Mouse (Mus musculus) forebrain, embryonic 10.5 days (tissue): Measurements from ENCODE around the gene Pth2. TPM values are rescaled to one million over a fixed set of nuclear protein-coding genes. Genes with fewer than 3 reads are reported as not detected.

Experiments used
- DNase-seq: peaks from one replicate; pipeline ENCODE4 v3.0.0-alpha.2; 2017; ENCODE audit warnings: low spot score; ENCODE audit errors: extremely low spot score
- H3K27ac ChIP-seq: fragments of 300-500 bp; sonication (generic); 2 replicates; pipeline ENCODE4 v1.5.1; 2016; ENCODE audit warnings: mild to moderate bottlenecking
- H3K27me3 ChIP-seq: fragments of 300-500 bp; sonication (generic); 2 replicates; pipeline ENCODE4 v1.6.1; 2016; ENCODE audit warnings: mild to moderate bottlenecking; ENCODE audit not compliant: poor library complexity, severe bottlenecking
- H3K36me3 ChIP-seq: fragments of 300-500 bp; sonication (generic); replicated peaks from 2 replicates; pipeline ENCODE4 v1.6.1; 2016; ENCODE audit warnings: mild to moderate bottlenecking, moderate library complexity
- H3K4me1 ChIP-seq: fragments of 300-500 bp; sonication (generic); 2 replicates; pipeline ENCODE4 v1.6.1; 2016
- H3K4me3 ChIP-seq: fragments of 300-500 bp; sonication (generic); 2 replicates; pipeline ENCODE4 v1.5.1; 2016; ENCODE audit warnings: mild to moderate bottlenecking, moderate library complexity
- H3K9me3 ChIP-seq: fragments of 300-500 bp; sonication (generic); 2 replicates; pipeline ENCODE4 v1.6.1; 2016; ENCODE audit warnings: mild to moderate bottlenecking, moderate library complexity
- WGBS: fragments of 180-500 bp; shearing (Covaris S2); methylation state at CpG from one replicate; pipeline ENCODE4 v1.1.7; 2016; 5-methylcytosine and 5-hydroxymethylcytosine counted together
- polyA plus RNA-seq: library from polyadenylated mRNA; unstranded; fragments of >200 nt; fragmentation: Nextera tagmentation; extraction: Ambion mirVana; gene quantifications from 2 replicates; pipeline ENCODE4 v1.2.1, GENCODE M21; 2016

The Pth2 gene
- polyA plus RNA-seq, 1 experiment from 2014 or later: 0.33 TPM

DNA sequence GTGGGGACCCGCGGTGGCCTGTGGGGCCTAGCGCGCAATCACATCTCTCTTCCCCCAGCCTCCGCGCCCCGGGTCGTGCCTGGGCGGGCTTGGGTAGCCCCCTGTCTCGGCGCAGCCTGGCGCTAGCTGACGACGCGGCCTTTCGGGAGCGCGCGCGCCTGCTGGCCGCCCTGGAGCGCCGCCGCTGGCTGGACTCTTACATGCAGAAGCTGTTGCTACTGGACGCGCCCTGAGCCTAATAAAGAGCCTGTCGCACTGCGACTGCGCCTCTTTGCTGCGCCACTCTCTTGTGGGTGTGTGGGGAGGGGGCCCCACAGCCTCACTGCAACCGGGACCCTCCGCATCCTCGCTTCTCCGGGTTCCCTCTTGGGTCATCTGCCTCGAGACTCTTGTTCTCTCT, 745 bp downstream of the Pth2 start:
- Histone ChIP-seq H3K27ac (no peak overlapping the region), H3K4me1 (peaks cover 46% of the 10 kb centered on the region), H3K36me3 (no peaks in the 10 kb centered on the region), H3K27me3 (peaks cover 100% of the 10 kb centered on the region), H3K9me3 (no peaks in the 10 kb centered on the region), H3K4me3 (peak overlapping the region; percentile 45)
- DNase-seq: no peak
- 3% methylated on average over 35 of the region's 35 CpGs for WGBS

DNA sequence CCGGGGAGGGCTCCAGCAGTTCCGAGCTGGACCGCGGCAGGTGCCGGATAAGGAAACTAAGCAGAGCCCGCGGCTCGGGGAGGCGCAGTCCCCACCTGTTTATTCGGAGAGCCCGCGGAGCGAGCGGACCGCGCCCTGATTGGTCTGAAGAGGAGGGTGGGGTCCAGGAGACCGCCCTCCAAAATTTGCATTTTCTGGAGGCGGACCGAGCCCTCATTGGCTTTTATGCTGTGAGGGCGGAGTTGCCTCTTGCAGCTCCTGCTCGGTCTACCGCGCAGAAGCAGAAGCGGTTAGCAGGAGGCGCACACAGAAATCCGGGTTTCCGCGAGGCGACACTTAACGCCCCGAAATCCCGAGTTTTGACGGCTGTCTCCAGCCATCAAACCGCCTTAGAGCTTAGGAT, 1.4 kb downstream of the Pth2 start:
- no peak overlapping the region for H3K27ac ChIP-seq
- DNase-seq: peak; percentile 84
- WGBS: 0% methylated on average over 34 of the region's 34 CpGs
- H3K27me3 ChIP-seq: peaks cover 100% of the 10 kb centered on the region
- no peaks in the 10 kb centered on the region for H3K36me3 ChIP-seq
- H3K4me3 ChIP-seq: peak overlapping the region; percentile 45
- H3K4me1 ChIP-seq: peaks cover 42% of the 10 kb centered on the region
- H3K9me3 ChIP-seq: no peaks in the 10 kb centered on the region

DNA sequence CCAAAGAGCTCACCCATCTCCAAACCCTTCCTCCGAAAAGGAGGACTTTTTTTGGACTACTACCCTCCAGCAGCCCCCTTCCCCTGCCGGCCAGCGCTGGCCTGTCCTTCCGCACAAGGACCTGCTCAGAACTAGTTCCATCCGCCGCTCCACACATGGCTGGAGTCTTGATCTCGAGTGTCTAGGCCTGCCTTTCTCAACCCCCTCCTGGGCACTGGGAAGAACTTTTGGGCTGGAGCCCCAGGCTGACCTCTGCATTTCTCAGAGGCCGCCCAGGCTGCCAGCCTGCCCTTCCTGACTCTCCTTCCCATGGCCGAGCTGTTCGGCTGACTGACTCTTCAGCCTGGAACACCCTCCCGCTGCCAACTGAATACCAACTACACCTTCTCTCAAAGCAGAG, 1.8 kb downstream of the Pth2 start:
- Histone ChIP-seq H3K27ac (no peak overlapping the region), H3K27me3 (peaks cover 100% of the 10 kb centered on the region), H3K4me1 (peaks cover 42% of the 10 kb centered on the region), H3K4me3 (peak overlapping the region; percentile 45), H3K9me3 (no peaks in the 10 kb centered on the region), H3K36me3 (no peaks in the 10 kb centered on the region)
- 17% methylated on average over 11 of the region's 11 CpGs for WGBS
- no peak for DNase-seq

DNA sequence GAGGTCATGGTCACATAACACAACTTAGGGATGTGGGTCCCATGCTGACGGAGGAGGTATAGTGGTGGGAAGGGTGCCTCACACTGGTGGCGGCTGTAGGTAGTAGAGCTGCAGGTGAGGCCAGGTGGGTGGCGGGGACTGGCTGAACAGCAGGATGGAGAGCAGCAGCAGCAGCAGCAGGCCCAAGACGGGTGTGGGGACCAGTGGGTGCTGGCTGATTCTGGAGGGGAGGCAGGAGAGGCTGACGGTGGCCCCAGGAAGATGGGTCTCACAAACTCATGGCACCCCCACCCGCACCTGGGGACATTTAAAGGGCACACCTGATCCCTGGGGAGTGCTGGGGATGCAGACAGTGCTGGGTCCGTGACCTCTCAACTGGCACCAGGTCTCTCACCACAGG, 2.9 kb downstream of the Pth2 start:
- H3K4me1 ChIP-seq: peaks cover 42% of the 10 kb centered on the region
- H3K36me3 ChIP-seq: no peaks in the 10 kb centered on the region
- H3K9me3 ChIP-seq: no peaks in the 10 kb centered on the region
- 67% methylated on average over 7 of the region's 7 CpGs for WGBS
- H3K4me3 ChIP-seq: no peak overlapping the region
- DNase-seq: no peak
- peaks cover 100% of the 10 kb centered on the region for H3K27me3 ChIP-seq
- H3K27ac ChIP-seq: no peak overlapping the region

DNA sequence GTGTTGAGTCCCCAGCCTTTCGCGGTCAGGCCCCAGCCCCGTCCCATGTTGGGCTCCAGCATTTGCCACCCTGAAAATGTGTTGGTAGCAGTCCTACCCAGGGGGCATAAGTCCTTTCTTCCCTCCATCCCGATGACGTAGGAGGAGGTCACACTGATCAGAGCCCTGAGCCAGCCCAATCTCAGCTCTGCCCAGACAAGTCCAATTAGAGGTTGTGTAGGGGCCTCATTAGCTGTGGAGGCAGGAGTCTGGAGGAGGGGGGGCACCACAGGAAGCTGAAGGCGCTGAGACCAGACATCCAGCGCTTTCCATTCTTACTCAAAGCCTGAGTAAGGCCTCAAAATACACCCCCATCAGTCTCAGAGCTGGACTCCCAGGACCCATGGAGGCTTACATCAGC, 5.1 kb downstream of the Pth2 start:
- WGBS: 67% methylated on average over 7 of the region's 7 CpGs

DNA sequence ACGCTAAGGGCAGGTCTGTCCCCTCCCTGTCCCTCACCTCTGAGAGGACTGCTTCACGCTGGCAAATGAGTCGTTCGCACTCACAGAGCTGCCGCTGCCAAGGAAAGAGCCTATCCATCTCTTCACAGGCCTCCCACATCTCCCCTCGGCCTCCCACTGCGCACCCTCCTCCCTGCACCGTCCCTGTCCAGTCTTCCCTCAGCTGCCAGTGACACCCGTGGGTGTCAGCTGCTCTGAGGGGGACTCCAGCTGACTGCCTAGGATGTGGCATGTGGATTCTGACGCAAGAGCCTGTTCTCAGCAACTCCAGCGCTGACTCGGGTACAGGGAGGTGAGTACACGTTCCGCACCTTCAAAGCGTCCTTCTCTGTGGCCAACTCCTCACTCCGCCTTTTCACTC, 8.8 kb downstream of the Pth2 start:
- Histone ChIP-seq H3K27ac (no peak overlapping the region), H3K4me3 (no peak overlapping the region), H3K9me3 (no peaks in the 10 kb centered on the region), H3K4me1 (peaks cover 42% of the 10 kb centered on the region), H3K36me3 (no peaks in the 10 kb centered on the region), H3K27me3 (peaks cover 89% of the 10 kb centered on the region)
- 64% methylated on average over 16 of the region's 16 CpGs for WGBS
- DNase-seq: no peak

More for the DNA sequence above, 5.1 kb downstream of the Pth2 start:
- peaks cover 100% of the 10 kb centered on the region for H3K27me3 ChIP-seq
- H3K36me3 ChIP-seq: no peaks in the 10 kb centered on the region
- no peak overlapping the region for H3K27ac ChIP-seq
- no peak for DNase-seq
- no peaks in the 10 kb centered on the region for H3K9me3 ChIP-seq
- H3K4me3 ChIP-seq: no peak overlapping the region
- peaks cover 36% of the 10 kb centered on the region for H3K4me1 ChIP-seq

DNA sequence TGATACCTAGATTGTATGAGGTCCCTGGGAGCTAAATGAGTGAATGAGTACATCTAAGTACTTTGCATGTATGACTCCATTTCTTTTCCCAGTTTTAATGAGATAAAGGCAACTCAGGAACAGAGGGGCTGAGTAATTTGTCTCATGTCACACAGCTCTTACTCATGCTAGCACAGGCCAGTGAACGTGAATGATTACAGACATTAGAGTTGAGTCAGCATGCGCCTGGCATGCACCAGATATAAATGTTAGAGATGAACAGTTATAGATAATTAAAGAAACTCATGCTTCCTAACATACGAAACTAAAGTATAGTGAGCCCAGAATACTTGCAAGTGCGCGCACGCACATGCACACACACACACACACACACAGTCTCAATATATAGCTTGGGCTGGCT, 9.4 kb downstream of the Pth2 start:
- 92% methylated on average over 6 of the region's 6 CpGs for WGBS
- H3K9me3 ChIP-seq: no peaks in the 10 kb centered on the region
- peaks cover 83% of the 10 kb centered on the region for H3K27me3 ChIP-seq
- no peaks in the 10 kb centered on the region for H3K36me3 ChIP-seq
- no peak for DNase-seq
- H3K27ac ChIP-seq: no peak overlapping the region
- H3K4me3 ChIP-seq: no peak overlapping the region
- peaks cover 44% of the 10 kb centered on the region for H3K4me1 ChIP-seq

DNA sequence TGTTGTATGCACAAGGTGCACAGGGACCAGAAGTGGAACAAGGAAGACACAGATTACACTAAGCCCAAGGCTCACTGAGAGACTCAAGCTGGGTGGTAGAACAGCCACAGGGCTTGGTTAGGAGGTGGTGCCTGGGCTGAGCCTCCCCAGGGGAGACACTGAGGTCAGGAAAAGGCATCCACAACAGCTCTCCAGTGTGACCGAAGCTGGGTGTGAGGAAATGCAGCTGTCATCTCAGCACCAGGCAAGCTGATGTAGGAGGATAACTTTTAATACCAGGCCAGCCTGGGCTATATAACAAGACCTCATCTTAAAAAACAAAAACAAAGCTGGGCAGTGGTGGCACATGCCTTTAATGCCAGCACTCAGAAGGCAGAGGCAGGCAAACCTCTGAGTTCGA, 10.4 kb downstream of the Pth2 start:
- Histone ChIP-seq H3K27ac (no peak overlapping the region), H3K4me1 (peaks cover 43% of the 10 kb centered on the region), H3K9me3 (no peaks in the 10 kb centered on the region), H3K4me3 (no peak overlapping the region), H3K27me3 (peaks cover 78% of the 10 kb centered on the region), H3K36me3 (no peaks in the 10 kb centered on the region)
- WGBS: 84% methylated on average over 2 of the region's 2 CpGs
- no peak for DNase-seq

DNA sequence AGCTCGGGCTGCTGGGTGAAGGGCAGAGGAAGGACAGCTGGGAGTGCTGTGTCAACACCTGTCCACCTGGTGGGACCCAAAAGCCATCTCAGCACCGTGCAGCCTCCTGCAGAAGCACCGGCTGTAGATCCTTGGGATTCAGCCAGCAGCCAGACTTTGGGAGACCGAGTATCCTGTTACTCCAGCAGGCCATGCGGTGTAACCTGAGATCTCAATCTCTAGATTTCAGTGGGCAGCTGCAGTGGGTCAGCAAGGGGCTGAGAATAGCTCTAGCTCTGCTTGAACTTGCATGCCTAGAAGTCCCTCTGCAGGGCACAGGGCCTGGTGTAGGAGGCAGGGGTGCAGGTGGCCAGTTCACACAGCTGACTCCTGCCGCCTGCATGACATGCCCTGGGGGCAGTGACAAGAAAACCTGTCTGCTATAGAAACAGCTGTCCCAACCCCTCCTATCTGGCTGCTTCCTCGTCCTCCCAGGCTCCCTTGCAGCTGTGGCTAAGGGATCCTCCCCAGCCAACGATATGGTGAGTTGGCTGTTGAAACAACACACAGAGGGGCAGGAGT, 11.1 kb downstream of the Pth2 start:
- no peak overlapping the region for H3K4me3 ChIP-seq
- DNase-seq: no peak
- H3K27ac ChIP-seq: peak overlapping the region; percentile 40
- no peaks in the 10 kb centered on the region for H3K9me3 ChIP-seq
- H3K36me3 ChIP-seq: no peaks in the 10 kb centered on the region
- H3K4me1 ChIP-seq: peaks cover 38% of the 10 kb centered on the region
- 30% methylated on average over 8 of the region's 8 CpGs for WGBS
- peaks cover 77% of the 10 kb centered on the region for H3K27me3 ChIP-seq

DNA sequence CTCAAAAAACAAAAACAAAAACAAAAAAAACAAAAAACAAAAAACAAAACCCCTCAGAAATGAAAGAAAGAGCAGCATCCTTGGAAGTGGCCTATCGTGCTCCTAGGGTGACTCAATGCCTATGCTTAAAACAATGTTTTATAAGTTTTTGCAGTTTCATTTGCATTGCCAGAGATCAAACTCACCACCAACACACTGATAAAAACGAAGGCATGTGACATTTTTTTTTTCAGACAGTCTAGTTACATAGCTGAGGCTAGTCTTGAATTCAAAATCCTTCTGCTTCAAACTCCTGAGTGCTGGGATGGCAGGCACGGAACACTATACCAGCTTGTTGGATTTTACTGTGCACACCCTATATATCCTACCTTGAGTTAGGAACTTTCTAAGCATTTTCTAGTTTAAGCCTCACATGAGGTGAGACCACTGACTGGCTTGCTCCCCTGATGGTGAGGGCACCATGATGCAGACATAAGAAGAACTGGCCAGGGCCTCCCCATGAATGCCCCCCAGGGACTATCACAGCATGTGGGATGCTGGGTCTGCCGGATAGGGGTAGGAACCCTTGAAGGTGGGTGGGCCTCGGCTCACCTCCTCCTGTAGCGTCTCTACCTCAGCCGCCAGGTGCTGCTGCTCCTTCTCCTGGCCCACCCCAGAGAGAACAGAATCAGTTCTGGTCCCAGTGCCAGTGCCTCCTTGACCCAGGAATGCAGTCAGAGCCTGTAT, 12.0 kb downstream of the Pth2 start:
- no peak for DNase-seq
- H3K27me3 ChIP-seq: peaks cover 77% of the 10 kb centered on the region
- H3K4me1 ChIP-seq: peaks cover 38% of the 10 kb centered on the region
- H3K4me3 ChIP-seq: no peak overlapping the region
- H3K9me3 ChIP-seq: no peaks in the 10 kb centered on the region
- H3K27ac ChIP-seq: no peak overlapping the region
- no peaks in the 10 kb centered on the region for H3K36me3 ChIP-seq
- WGBS: 88% methylated on average over 7 of the region's 7 CpGs

DNA sequence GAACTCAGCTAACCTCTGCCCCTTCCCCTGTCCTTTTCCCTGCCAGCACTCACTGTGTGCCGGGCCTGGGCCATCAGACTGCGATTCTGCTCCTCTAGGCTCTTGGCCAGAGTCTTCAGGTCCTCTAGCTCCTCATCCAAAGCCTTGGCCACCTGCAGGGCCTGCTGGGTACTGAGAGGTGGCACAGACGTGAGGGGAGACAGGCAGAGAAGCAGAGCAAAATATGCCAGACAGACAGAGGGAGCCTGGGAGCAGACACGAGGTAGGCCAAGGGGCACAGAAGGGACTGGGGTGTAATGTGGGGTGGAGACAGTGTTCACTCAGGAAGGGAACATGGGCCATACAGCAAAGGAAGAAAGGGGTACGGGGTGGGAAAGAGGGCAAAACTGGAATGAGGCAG, 12.6 kb downstream of the Pth2 start:
- Histone ChIP-seq H3K4me3 (no peak overlapping the region), H3K27me3 (peaks cover 71% of the 10 kb centered on the region), H3K36me3 (no peaks in the 10 kb centered on the region), H3K4me1 (peaks cover 41% of the 10 kb centered on the region), H3K27ac (no peak overlapping the region), H3K9me3 (no peaks in the 10 kb centered on the region)
- DNase-seq: no peak
- 60% methylated on average over 5 of the region's 5 CpGs for whole genome bisulfite sequencing

DNA sequence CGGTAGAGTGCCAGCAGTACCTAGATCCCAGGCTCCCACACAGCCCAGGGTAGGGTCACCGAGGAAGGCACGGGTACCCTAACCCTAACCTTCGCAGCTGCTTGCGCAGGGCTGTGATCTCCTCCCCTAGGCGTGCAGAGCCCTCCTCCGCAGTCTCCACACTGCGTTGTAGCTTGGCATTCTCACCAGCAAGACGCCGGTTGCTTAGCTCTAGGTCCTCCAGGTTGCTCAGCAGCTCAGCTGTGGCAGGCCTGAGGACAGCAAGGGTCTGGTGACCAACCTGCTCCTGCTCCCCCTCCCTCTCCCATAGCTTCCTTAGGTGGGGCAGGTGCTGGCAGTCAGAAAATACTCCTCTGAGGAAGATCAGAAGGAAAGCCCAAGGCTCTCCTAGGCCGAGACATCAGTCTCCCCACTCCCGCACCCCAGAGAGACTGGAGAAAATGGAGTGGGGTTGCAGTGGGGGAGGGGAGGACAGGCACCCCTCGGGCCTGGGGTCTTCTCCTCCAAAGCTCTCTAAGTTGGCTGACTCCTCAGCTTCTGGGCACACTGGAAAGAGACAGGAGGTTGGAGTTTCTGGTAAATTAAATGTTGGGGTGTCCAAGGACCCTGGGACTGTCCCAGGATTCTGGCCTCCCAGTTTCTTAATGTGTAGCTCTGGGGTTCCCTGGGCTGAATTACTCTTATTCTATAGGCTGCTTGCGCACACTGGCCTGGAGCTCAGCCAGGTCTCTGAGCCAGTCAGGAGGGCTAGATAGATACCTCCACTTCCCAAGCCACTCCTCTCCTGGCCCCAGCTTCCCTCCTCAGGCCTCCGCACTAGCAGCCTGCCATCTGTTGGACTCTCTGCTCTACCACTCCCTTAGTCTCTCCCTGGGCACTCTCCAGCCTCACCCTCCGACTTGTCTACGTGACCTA, 13.3 kb downstream of the Pth2 start:
- Histone ChIP-seq H3K4me3 (no peak overlapping the region), H3K27me3 (peaks cover 68% of the 10 kb centered on the region), H3K27ac (no peak overlapping the region), H3K9me3 (no peaks in the 10 kb centered on the region), H3K36me3 (no peaks in the 10 kb centered on the region), H3K4me1 (peaks cover 45% of the 10 kb centered on the region)
- no peak for DNase-seq
- 81% methylated on average over 17 of the region's 17 CpGs for WGBS
